Mouse (Mus musculus) ES-Bruce4 (cell line): Measurements from ENCODE around the gene Hoxb9.
A peak's percentile ranks its signal among the peaks of the same experiment; 100 is the strongest.

Experiments
- CTCF ChIP-seq: IDR thresholded peaks from one replicate; pipeline ENCODE4 v1.8.1; 2011; ENCODE audit warnings: low read depth, low read length
- EP300 ChIP-seq: IDR thresholded peaks from 2 replicates; pipeline ENCODE4 v1.6.1; 2011; ENCODE audit warnings: low read depth, low read length; ENCODE audit not compliant: insufficient read depth
- POLR2A ChIP-seq: IDR thresholded peaks from one replicate; pipeline ENCODE4 v1.8.1; 2011; ENCODE audit warnings: low read length; ENCODE audit not compliant: insufficient read depth

GRCm38 (mm10) chr11:96303151-96304099 lies 32.2 kb downstream of the Hoxb9 start, which contains the start of gene Hoxb5:
- no peak for TF ChIP-seq POLR2A
- peak; percentile 82 for TF ChIP-seq CTCF
- TF ChIP-seq EP300: no peak
